Mouse (Mus musculus) MEL-GATA-1-ER (cell line): ENCODE data around the gene Pcdh7.
"Not testable (repeated sequence)": the region's sequence is repeated elsewhere in the genome, so short reads cannot be mapped to it uniquely, and the experiment has no call there.

ENCODE experiments used
- DNase-seq: peaks from one replicate; pipeline ENCODE4 v3.0.0-alpha.2; 2012; ENCODE audit warnings: low read depth; ENCODE audit errors: extremely low read depth

Pcdh7 gene

DNA sequence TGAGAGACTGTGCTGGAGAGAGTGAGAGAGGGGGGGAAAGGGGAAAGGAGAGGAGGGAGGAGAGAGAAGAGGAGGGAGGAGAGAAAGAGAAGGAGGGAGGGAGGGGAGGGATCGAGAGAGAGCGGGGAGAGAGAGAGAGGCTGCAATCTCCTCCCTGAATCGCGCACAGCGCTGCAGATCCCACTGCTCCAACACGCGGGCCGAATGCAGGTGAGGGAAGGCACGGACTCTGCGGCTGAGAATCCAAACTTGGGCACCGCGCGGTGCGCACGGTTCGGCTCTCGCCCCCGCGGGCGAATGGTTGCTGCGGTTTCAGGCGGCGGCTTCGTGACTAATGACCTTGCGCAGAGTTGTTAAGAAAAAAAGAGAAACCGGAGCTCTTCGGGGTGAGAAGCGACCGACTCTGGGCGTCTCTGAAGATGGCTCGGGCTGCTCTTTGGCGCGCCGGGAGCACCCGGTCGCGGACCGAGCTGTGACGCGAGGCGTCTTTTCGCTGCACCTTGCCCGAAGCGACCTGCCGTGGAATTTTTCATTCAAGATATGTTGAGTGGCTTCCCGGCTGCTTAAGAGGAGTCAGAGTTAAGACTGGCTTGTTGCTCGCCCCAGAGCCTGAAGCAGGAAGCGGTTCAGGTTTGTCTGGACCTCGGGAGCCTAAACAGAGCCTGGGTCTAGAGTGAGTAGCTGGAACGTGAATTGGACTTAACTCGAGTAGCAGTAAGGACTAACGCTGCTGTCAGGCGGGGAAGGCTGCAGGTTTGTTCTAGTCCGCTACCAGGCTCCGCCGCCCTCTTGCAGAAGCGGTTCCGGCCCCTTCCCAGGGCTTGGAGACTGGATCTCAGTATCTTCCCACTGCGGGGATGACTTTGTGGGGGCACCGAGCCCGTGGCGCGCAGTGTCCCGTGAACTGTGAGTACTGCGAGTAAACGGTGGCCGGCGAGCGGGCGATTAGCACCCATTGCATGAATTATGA lies at the start of gene Pcdh7:
Gene Pcdh7 (plus strand): TSS at position 62 of the 970 bp plus-strand sequence.
- no peak for DNase-seq

DNA sequence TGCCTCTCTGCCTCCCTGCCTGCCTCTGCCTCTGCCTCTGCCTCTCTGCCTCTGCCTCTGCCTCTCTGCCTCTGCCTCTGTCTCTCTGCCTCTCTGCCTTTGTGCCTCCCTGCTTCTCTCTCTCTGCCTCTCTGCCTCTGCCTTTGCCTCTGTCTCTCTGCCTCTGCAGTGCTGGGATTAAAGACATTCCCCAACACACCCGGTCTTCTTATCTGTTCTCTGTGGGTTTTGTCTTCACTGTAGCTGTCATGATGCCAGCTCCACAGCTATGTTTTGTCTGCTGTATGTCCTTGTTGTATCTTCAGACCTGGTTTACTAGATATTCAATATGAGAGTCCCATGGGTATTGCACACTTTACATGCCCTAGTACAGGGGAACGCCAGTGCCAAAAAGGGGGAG lies 40.8 kb upstream of the Pcdh7 start:
- DNase-seq = not testable (repeated sequence)

DNA sequence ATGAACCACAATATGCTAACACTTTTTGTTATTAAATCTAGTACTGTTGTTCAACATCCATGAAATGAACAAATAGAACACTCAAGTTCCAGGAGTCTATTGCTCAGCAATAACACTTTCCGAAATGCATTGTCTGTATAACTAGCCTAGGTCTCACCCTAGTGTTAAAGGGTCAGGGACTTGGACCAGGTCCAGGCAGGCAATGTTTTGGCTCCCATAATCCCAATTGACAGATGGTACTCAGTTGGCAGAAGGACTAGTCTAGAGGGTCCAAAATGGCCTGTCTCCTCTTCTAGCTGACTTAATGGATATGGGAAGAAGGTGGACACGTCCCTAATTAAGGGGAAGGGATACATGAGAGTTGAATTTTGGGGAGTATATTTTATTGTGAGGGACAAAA lies 9.4 kb upstream of the Pcdh7 start:
- DNase-seq = no peak

DNA sequence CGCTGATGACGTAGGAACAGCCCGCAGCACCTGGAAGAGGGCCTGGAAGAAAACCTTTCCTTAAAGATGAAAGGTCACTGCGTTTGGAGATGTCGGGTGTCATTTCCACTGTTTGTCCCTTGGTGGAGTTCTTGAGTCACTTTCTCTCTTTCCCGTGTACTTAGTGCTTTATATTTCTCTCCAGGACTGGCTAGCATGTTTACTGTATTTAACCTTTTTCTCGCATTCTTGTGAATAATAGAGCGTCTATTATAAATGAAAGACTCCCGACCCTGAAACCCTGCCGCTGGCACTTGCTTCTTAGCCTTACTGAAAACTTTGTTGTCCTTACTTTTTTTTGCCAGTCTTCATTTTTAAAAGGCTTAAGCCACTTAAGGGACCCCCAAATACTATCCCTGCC lies 3.8 kb upstream of the Pcdh7 start:
- DNase-seq = peak; percentile 37

- no peak for DNase-seq
Observed at GRCm38 (mm10) chr5:57714621-57715523, 2.9 kb upstream of the Pcdh7 start.

DNA sequence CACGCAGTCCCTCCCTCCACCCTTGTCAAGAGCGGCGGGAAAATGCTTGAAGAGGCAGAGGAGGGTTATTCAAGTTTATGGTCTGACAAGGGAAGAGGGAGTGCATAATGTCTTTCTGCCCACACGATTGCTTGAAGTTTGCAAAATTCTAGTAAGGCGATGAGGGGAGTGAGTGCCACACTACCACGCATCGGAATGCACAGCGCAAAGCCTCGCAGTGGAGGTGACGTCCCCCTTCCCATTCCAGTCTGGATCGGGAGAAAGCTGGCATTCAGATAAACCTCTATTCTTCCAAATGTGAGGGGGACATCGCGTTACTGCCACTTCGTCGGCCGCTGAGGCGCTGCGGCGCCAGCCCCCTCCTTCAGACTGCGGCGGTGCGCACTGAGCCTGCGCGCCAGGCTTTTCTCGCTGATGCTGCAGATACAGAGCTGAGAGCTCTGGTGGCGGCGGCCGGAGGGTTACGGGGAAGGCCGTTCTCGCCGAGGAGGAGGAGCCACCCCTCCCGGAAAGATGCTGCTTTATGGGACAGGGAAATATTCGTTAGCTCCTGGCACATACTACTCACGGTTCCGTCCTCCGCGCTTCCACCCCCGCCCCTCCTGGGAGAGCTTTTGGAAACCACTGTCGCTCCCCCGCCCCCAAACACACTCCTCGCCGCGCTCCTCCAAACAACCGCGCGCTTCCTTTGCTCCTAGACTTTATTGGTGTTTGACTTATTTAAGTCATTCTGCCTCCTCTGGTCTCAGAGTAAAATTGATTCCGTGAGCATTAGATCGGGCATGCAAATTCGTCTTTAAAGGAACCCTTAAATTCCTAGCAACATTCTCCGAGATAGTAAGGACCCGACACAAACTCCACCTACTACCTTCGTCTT lies 2.0 kb upstream of the Pcdh7 start:
- no peak for DNase-seq

DNA sequence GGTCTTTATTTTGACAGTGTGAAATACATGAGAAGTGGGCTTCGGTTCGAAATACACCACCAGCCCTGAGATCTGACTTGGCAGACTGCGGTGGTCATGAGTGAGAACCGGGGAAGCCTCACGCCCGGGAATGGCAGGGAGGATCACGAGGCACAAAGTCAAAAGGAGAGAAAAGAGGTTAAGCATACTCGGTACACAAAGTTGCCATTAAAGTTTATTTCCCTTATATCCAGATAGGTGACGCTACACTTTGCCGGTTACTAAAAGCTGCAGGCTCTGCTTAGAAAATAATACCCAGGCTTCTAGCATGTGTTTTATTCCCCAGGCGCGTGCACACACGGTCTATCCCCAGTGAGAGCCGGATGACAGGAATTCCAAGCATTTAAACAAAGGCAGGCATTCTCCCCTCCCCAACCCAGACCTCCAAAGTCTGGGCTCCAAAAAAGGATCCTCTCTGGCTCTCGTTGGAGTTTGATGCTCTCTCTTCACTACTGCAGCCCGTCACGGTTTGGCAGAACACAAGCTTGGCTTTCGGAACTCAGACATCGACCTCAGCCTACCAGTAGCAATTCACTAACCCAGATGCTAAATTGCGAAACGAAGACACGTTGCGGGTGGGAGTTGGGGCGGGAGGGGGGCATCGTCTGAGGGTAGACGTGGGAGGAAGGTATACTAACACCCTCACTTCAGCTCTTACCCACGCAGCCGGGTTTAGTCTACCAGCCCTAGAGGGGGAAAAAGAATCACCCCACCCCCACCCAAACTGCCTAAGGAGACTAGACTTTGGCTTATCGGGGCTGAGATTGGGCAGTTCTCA lies 1.1 kb upstream of the Pcdh7 start:
- DNase-seq = no peak

DNA sequence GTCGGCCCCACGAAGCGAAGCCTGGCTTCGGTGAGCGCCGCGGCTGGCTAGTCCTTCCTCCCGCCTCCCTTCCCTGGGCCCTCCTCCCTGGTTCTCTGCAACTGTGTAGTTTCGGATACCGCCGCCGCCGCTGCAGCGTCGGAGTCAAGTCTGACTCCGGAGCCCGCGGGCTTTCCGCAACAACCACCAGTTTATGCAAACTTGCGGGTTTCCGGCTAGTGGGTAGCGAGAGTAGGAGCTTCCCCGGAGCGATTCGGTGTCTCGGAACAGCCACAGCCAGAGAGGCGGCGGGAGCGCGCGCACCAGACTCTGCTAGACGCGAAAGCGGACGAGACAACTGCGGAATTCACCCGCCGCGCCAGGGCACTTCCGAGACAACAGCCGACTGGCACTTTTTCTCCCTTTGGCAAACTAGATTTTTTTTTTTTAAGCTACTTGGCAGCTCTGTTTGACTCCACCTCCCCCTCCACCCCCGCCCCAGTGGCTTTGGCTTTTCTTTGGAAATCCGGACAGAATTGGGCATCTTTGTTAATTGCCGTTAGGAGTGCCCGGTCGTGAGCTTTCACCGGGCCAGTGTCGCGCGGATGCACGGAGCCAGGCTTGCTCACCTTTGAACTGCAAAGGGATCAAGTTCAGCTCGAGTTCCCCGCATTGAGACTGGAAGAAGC lies 395 bp upstream of the Pcdh7 start:
- no peak for DNase-seq

GRCm38 (mm10) chr5:57718876-57719593 lies 1.3 kb downstream of the Pcdh7 start:
- no peak for DNase-seq

GRCm38 (mm10) chr5:57719594-57720185 lies 1.9 kb downstream of the Pcdh7 start:
- DNase-seq = no peak

DNA sequence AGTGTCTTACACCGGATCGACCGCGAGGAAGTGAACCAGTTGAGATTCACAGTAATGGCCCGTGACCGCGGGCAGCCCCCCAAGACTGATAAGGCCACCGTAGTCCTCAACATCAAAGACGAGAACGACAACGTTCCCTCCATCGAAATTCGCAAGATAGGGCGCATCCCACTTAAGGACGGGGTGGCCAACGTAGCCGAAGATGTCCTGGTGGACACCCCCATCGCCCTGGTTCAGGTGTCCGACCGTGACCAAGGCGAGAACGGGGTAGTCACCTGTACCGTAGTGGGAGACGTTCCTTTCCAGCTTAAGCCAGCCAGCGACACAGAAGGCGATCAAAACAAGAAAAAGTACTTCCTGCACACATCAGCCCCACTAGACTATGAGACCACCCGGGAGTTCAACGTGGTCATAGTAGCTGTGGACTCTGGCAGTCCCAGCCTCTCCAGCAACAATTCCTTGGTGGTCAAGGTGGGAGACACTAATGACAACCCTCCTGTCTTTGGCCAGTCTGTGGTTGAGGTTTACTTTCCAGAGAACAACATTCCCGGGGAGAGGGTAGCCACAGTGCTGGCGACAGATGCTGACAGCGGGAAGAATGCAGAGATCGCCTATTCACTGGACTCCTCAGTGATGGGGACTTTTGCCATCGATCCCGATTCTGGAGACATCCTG lies 2.6 kb downstream of the Pcdh7 start:
- DNase-seq = no peak

- DNase-seq = no peak
Observed at GRCm38 (mm10) chr5:57721148-57721712, 3.5 kb downstream of the Pcdh7 start.

DNA sequence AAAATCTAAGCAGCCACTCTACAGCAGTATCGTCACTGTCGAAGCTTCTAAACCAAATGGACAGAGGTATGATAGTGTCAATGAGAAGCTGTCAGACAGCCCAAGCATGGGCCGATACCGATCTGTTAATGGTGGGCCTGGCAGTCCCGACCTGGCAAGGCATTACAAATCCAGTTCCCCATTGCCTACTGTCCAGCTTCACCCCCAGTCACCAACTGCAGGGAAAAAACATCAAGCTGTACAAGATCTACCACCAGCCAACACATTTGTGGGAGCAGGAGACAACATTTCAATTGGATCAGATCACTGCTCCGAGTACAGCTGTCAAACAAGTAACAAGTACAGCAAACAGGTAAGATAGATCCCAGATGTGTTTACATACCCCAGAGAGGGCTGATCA lies 4.2 kb downstream of the Pcdh7 start:
- no peak for DNase-seq

DNA sequence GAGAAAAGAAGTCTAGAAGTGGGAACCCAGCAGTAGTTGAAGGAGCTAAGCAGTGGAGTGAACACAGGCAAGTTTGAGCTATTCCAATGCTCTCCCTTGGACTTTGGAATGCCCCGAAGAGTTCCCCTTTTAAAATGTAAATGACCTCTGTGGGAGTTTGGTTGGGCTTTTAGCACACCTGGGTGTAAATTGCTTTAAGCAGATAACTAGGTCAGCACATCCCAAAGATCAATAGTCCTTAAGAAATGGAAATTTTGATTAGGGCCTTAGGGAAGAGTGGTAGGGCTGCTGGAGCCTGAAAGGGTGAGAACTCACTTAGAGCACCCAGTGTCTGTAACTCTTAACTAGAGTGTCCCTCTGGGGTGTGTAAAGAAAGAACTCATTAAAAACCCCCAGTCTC lies 15.7 kb downstream of the Pcdh7 start:
- no peak for DNase-seq

- no peak for DNase-seq
Observed at GRCm38 (mm10) chr5:57735723-57736122, 18.0 kb downstream of the Pcdh7 start.

DNA sequence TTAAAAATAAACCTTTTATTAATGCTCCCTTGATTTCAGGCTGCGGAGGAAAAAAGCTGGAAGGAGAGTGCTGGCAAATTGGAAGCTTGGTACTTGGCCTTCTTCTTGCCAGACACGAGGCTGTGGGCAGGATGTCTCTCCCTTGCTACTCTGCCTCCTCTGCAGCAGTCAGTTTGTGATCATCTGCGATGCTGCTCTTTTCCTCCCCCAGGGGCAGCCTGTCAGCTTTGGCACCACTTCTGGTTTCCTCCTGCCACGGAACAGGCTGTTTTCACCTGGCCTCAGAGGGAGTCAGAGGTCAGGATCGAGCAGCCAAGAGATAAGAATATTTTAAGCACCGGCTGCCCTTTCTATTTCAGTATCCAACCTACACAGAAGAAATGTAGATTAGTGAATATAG lies 25.2 kb downstream of the Pcdh7 start:
- no peak for DNase-seq

DNA sequence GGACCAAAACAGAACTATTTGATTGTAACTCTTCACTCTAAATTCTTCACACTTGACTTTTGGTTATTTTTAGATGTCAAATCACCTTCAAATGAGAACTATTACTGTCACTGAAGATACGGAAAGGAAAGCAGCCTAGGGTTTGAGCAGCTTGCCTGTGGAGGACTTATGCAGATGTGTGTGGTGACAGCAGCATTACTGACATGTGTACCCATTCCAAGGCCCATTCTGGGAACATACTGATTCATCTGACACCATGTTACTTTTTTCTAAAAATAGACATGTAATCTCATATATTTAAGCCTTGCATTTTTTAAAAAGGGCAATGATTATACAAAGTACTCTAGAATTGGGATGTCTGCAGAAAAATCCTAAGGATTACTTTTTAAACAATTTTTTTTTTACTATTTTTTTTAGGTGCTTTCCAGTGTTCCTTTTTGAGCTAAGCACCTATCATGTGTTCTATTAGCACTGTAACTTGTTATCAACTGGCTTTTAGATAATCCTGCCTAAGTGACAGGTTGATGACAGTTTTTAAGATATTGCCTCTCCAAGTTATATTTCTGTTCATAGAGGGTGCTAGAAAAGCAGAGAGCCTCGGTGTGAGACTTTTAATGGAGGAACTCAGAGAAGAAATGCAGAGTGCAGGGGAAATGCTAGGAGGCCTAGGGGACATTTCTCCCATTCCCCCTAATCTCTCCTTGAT lies 26.3 kb downstream of the Pcdh7 start:
- DNase-seq = no peak
